Mouse (Mus musculus) embryonic facial prominence, embryonic 15.5 days (tissue): ENCODE measurements around the gene Vwa2. TPM values are rescaled to one million over a fixed set of nuclear protein-coding genes. Genes with fewer than 3 reads are reported as not detected.

Experiments
- polyA plus RNA-seq: library from polyadenylated mRNA; unstranded; fragments of >200 nt; fragmentation: Nextera tagmentation; extraction: Ambion mirVana; gene quantifications from 2 replicates; pipeline ENCODE4 v1.2.1, GENCODE M21; 2015

The Vwa2 gene
- polyA plus RNA-seq, 1 experiment from 2014 or later: 9.9 TPM

Other genes starting within 250 kb of the Vwa2 start
- gene Adrb1, start 152.1 kb upstream of the Vwa2 start, polyA plus RNA-seq: 1.3 and 1.7 TPM in 2 replicates
- gene Ccdc186, start 52.1 kb upstream of the Vwa2 start, polyA plus RNA-seq: 21.4 and 25.5 TPM in 2 replicates
- gene Tdrd1, start 48.0 kb upstream of the Vwa2 start, polyA plus RNA-seq: 2.4 and 2.7 TPM in 2 replicates
- gene Afap1l2, start 134.0 kb downstream of the Vwa2 start, polyA plus RNA-seq: 12.2 and 12.8 TPM in 2 replicates